Mouse (Mus musculus) gastrocnemius, adult 2 months (tissue): ENCODE measurements around the gene Fam208b. TPM values are rescaled to one million over a fixed set of nuclear protein-coding genes. Genes with fewer than 3 reads are reported as not detected.

Source experiments
- DNase-seq: peaks from one replicate; pipeline ENCODE4 v3.0.0; 2022
- H3K27ac ChIP-seq: fragments of 200-600 bp; 2 replicates; pipeline ENCODE4 v1.8.1; 2022; ENCODE audit warnings: mild to moderate bottlenecking
- H3K4me3 ChIP-seq: fragments of 200-600 bp; 2 replicates; pipeline ENCODE4 v1.8.1; 2022; ENCODE audit warnings: mild to moderate bottlenecking, moderate library complexity
- CTCF ChIP-seq: fragments of 200-600 bp; IDR thresholded peaks from 2 replicates; pipeline ENCODE4 v1.8.1; 2022; ENCODE audit warnings: antibody characterized with exemption, mild to moderate bottlenecking, moderate library complexity
- intact Hi-C: fragments of 180-260 bp; cut with DNase I; formaldehyde crosslinking; loops from one replicate; pipeline ENCODE4 v1.15.1; 2025
- total RNA-seq, 2 experiments: library from RNA; stranded (reverse); gene quantifications; 2 replicates each; pipeline ENCODE4 v1.2.3; 2021

Gene Fam208b
- total RNA-seq, 2 experiments from 2014 or later = 7.8 to 10.7 TPM

GRCm38 (mm10) chr13:3633131-3633530, 22.2 kb upstream of the Fam208b start:
- intact Hi-C loops = no loop called here
- no peak for DNase-seq
- no peak for TF ChIP-seq CTCF
- Histone ChIP-seq H3K4me3 (no peak overlapping the region; the same call in 1 of the 2 replicates), H3K27ac (no peak overlapping the region)

- intact Hi-C loops = no loop called here
- H3K27ac ChIP-seq = no peak overlapping the region
- TF ChIP-seq CTCF = no peak
- H3K4me3 ChIP-seq = no peak overlapping the region
- DNase-seq = no peak
Observed at GRCm38 (mm10) chr13:3632551-3632950, 21.6 kb upstream of the Fam208b start.

GRCm38 (mm10) chr13:3628102-3628501, 17.2 kb upstream of the Fam208b start:
- no peak for DNase-seq
- Histone ChIP-seq H3K27ac (no peak overlapping the region), H3K4me3 (no peak overlapping the region)
- intact Hi-C loops = no loop called here
- TF ChIP-seq CTCF = no peak

GRCm38 (mm10) chr13:3627139-3627538, 16.2 kb upstream of the Fam208b start:
- Histone ChIP-seq H3K27ac (no peak overlapping the region), H3K4me3 (no peak overlapping the region)
- intact Hi-C loops = no loop called here
- no peak for TF ChIP-seq CTCF
- no peak for DNase-seq

GRCm38 (mm10) chr13:3610118-3610794, 652 bp downstream of the Fam208b start:
- intact Hi-C loops = loop anchor here (2.0 kb wide), 1 partner anchor 73 kb away; no protein-coding TSS in a partner anchor
- no peak for TF ChIP-seq CTCF
- peak; percentile 54 for DNase-seq

GRCm38 (mm10) chr13:3609780-3610117, 1.2 kb downstream of the Fam208b start:
- intact Hi-C loops = loop anchor here (2.0 kb wide), 1 partner anchor 73 kb away; no protein-coding TSS in a partner anchor
- no peak for TF ChIP-seq CTCF
- no peak for DNase-seq
- peak overlapping the region; percentile 93 for H3K4me3 ChIP-seq
- peak overlapping the region; percentile 94 for H3K27ac ChIP-seq

More at GRCm38 (mm10) chr13:3610118-3610794, 652 bp downstream of the Fam208b start:
- peak overlapping the region; percentile 93 for H3K4me3 ChIP-seq
- peak overlapping the region; percentile 94 for H3K27ac ChIP-seq

GRCm38 (mm10) chr13:3596232-3596631, 14.7 kb downstream of the Fam208b start:
- no peak overlapping the region for H3K4me3 ChIP-seq
- intact Hi-C loops = no loop called here
- no peak for DNase-seq
- H3K27ac ChIP-seq = no peak overlapping the region
- no peak for TF ChIP-seq CTCF

GRCm38 (mm10) chr13:3594311-3594710, 16.6 kb downstream of the Fam208b start:
- H3K27ac ChIP-seq = no peak overlapping the region
- intact Hi-C loops = no loop called here
- no peak for TF ChIP-seq CTCF
- H3K4me3 ChIP-seq = no peak overlapping the region
- no peak for DNase-seq

GRCm38 (mm10) chr13:3590789-3591188, 20.1 kb downstream of the Fam208b start:
- DNase-seq = no peak
- H3K27ac ChIP-seq = no peak overlapping the region
- intact Hi-C loops = no loop called here
- no peak overlapping the region for H3K4me3 ChIP-seq
- peak; percentile 29 for TF ChIP-seq CTCF

- intact Hi-C loops = no loop called here
- TF ChIP-seq CTCF = no peak
- DNase-seq = no peak
- Histone ChIP-seq H3K27ac (no peak overlapping the region), H3K4me3 (no peak overlapping the region)
Observed at GRCm38 (mm10) chr13:3563953-3564352, 47.0 kb downstream of the Fam208b start.

- Histone ChIP-seq H3K27ac (no peak overlapping the region), H3K4me3 (no peak overlapping the region)
- TF ChIP-seq CTCF = peak; percentile 12; the same call in 1 of the 2 replicates
- intact Hi-C loops = no loop called here
- no peak for DNase-seq
Observed at GRCm38 (mm10) chr13:3563130-3563529, 47.8 kb downstream of the Fam208b start.

- TF ChIP-seq CTCF = no peak
- DNase-seq = no peak
- intact Hi-C loops = no loop called here
- H3K4me3 ChIP-seq = no peak overlapping the region; the same call in 1 of the 2 replicates
- peak overlapping the region; percentile 62 for H3K27ac ChIP-seq
Observed at GRCm38 (mm10) chr13:3547856-3548255, 63.1 kb downstream of the Fam208b start.

- Histone ChIP-seq H3K27ac (peak overlapping the region; percentile 62), H3K4me3 (peak overlapping the region; percentile 13; the same call in 1 of the 2 replicates)
- DNase-seq = peak; percentile 88
- intact Hi-C loops = no loop called here
- TF ChIP-seq CTCF = no peak
Observed at GRCm38 (mm10) chr13:3547410-3547809, 63.5 kb downstream of the Fam208b start.

- no peak for TF ChIP-seq CTCF
- 0 out of 2 replicates have a peak overlapping the region, but pooled peaks have one; percentile 14 for H3K4me3 ChIP-seq
- intact Hi-C loops = no loop called here
- H3K27ac ChIP-seq = peak overlapping the region; percentile 62
- no peak for DNase-seq
Observed at GRCm38 (mm10) chr13:3544925-3545324, 66.0 kb downstream of the Fam208b start.
